Mouse (Mus musculus): Measurements from ENCODE around the gene Hsd17b7.

The Hsd17b7 gene

GRCm38 (mm10) chr1:169934005-169934725 is 34.9 kb downstream of the Hsd17b7 start:
- DNase-seq, result peak; percentile 49

GRCm38 (mm10) chr1:169932122-169932746 is 36.8 kb downstream of the Hsd17b7 start:
- DNase-seq, result no peak

- no peak for DNase-seq
Measured at GRCm38 (mm10) chr1:169931698-169932097, 37.3 kb downstream of the Hsd17b7 start.

GRCm38 (mm10) chr1:169928454-169928971 is 40.5 kb downstream of the Hsd17b7 start, which contains the start of gene Ccdc190:
Gene Ccdc190 (plus strand): TSS chr1:169928648.
- DNase-seq, result peak; percentile 19

GRCm38 (mm10) chr1:169927753-169928369 is 41.2 kb downstream of the Hsd17b7 start:
- no peak for DNase-seq

- no peak for DNase-seq
Measured at GRCm38 (mm10) chr1:169924567-169924966, 44.5 kb downstream of the Hsd17b7 start.

- peak; percentile 45 for DNase-seq
Measured at GRCm38 (mm10) chr1:169921710-169922211, 47.3 kb downstream of the Hsd17b7 start.

GRCm38 (mm10) chr1:169919211-169919610 is 49.8 kb downstream of the Hsd17b7 start:
- peak; percentile 85 for DNase-seq

- DNase-seq, result peak; percentile 22
Measured at GRCm38 (mm10) chr1:169917998-169918397, 51.0 kb downstream of the Hsd17b7 start.

GRCm38 (mm10) chr1:169917115-169917796 is 51.8 kb downstream of the Hsd17b7 start:
- DNase-seq, result no peak

- DNase-seq, result no peak
Measured at GRCm38 (mm10) chr1:169916659-169917058, 52.4 kb downstream of the Hsd17b7 start.

GRCm38 (mm10) chr1:169911526-169911925 is 57.5 kb downstream of the Hsd17b7 start:
- no peak for DNase-seq

- no peak for DNase-seq
Measured at GRCm38 (mm10) chr1:169910751-169911150, 58.3 kb downstream of the Hsd17b7 start.

- DNase-seq, result no peak
Measured at GRCm38 (mm10) chr1:169909659-169910058, 59.4 kb downstream of the Hsd17b7 start.

GRCm38 (mm10) chr1:169909163-169909562 is 59.9 kb downstream of the Hsd17b7 start:
- no peak for DNase-seq

GRCm38 (mm10) chr1:169900771-169901336 is 68.2 kb downstream of the Hsd17b7 start:
- DNase-seq, result no peak
